Mouse (Mus musculus) olfactory bulb, adult 2 months (tissue): ENCODE measurements at regions not wholly inside any gene's neighbourhood (a gene's known extent, or its start where the extent isn't known, plus 50 kb on each side); places are given as distances from the start of the nearest gene placed in this dataset.

Experiments used
- H3K27ac ChIP-seq: fragments of 200-500 bp; 2 replicates; pipeline ENCODE4 v1.5.1; 2012; ENCODE audit warnings: low read depth, low read length; ENCODE audit not compliant: insufficient read depth
- H3K4me1 ChIP-seq: fragments of 200-500 bp; 2 replicates; pipeline ENCODE4 v1.6.1; 2012; ENCODE audit warnings: low read length; ENCODE audit not compliant: control insufficient read depth, insufficient read depth
- H3K4me3 ChIP-seq: fragments of 200-500 bp; 2 replicates; pipeline ENCODE4 v1.5.1; 2012; ENCODE audit warnings: mild to moderate bottlenecking, low read depth, low read length, moderate library complexity; ENCODE audit not compliant: insufficient read depth
- CTCF ChIP-seq: fragments of 200-500 bp; IDR thresholded peaks from 2 replicates; pipeline ENCODE4 v1.5.1; 2012; ENCODE audit warnings: low read depth, mild to moderate bottlenecking, low read length, moderate library complexity; ENCODE audit not compliant: insufficient read depth
- POLR2A ChIP-seq: fragments of 200-500 bp; IDR thresholded peaks from 2 replicates; pipeline ENCODE4 v1.6.1; 2012; ENCODE audit warnings: mild to moderate bottlenecking, low read depth, low read length, moderate library complexity; ENCODE audit not compliant: insufficient read depth
- WGBS: fragments of 180-500 bp; shearing (Covaris S2); methylation state at CpG from one replicate; pipeline ENCODE4 v1.1.7; 2018; 5-methylcytosine and 5-hydroxymethylcytosine counted together

DNA sequence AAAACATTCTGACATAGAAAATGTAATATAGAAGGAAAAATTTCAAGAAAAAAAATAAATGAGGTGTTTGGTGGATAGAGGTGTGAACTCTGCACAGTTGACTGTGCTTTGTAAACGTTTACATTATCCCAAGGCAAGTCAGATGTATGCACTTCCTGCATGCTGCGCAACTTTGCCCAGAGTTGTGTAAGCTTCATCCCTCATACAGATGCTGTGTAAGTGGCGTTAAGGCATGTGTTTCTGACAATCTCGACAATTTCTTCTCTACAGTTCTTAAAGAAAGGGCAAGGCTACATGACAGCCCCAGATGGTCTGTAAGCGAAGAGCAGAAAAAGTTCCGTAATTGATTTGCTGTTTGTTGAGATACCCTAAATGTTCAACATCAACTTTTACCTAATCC is 476.6 kb upstream of the Pitx2 start:
- Histone ChIP-seq H3K4me1 (no peaks in the 10 kb centered on the region), H3K27ac (no peak overlapping the region), H3K4me3 (no peak overlapping the region)
- TF ChIP-seq CTCF: no peak
- TF ChIP-seq POLR2A: no peak
- 85% methylated on average over 6 of the region's 6 CpGs for WGBS

DNA sequence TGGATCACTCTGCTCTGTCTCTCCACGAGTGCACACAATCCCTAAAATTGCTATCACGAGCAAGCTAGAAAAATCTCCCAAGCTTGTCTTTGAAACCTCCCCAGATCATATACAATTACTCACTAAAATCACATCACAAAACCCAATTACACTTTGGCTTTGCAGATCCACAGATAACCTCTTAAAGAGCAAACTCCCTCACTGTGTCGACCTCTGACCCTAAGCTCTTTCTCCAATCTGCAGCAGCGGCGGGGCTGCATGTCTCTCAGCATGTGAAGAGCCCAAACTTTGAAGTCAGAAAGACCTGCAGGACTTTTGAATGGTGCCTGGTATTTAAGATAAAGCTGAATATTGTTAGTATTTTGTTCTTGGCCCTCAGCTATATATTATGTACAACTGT is 479.4 kb upstream of the Pitx2 start:
- WGBS: 79% methylated on average over 5 of the region's 5 CpGs
- Histone ChIP-seq H3K4me1 (no peaks in the 10 kb centered on the region), H3K4me3 (no peak overlapping the region), H3K27ac (no peak overlapping the region)
- TF ChIP-seq CTCF (no peak), POLR2A (no peak)

DNA sequence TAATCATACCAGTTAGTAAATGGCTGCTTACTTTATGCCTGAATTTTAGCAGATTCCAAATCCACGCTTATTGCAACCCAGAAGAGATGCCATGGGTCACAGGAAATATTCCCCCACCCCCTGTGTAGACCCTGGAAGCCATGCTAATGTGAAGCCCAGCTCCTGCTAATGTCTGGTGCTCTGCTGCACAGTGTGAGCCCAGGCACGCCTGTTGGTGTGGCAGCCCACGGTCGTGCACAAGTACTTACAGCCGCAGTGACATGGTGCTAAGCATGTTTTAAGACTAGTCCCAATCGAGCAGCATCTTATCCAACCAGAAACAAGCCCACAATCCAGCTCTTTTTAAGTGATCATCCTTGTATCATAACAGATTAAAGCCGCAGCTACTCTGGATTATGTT is 480.5 kb upstream of the Pitx2 start:
- no peak for TF ChIP-seq POLR2A
- no peak for TF ChIP-seq CTCF

DNA sequence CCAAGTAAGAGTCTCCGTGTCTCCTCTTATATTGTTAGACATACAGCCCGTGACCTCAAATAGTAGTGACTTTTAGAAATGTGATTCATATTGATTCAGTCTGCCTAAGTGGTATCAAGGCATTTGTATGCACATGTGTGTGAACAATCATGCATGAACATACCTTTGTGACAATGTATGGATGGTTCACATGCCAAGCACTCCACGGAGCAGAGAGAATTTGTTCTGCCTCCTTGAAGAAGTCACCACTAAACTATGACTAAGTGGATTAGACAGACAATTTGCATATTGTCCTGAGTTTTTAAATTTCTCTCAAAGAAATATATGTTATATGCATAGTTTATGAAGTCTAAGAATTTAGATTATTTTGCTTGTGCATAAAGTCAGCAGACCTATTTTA is 492.4 kb upstream of the Pitx2 start:
- TF ChIP-seq POLR2A (no peak), CTCF (no peak)
- Histone ChIP-seq H3K4me1 (no peaks in the 10 kb centered on the region), H3K27ac (no peak overlapping the region), H3K4me3 (no peak overlapping the region)
- WGBS: 93% methylated on average over 3 of the region's 3 CpGs

More for the DNA sequence above, 480.5 kb upstream of the Pitx2 start:
- no peak overlapping the region for H3K4me3 ChIP-seq
- 75% methylated on average over 7 of the region's 7 CpGs for WGBS
- no peak overlapping the region for H3K27ac ChIP-seq
- H3K4me1 ChIP-seq: no peaks in the 10 kb centered on the region

DNA sequence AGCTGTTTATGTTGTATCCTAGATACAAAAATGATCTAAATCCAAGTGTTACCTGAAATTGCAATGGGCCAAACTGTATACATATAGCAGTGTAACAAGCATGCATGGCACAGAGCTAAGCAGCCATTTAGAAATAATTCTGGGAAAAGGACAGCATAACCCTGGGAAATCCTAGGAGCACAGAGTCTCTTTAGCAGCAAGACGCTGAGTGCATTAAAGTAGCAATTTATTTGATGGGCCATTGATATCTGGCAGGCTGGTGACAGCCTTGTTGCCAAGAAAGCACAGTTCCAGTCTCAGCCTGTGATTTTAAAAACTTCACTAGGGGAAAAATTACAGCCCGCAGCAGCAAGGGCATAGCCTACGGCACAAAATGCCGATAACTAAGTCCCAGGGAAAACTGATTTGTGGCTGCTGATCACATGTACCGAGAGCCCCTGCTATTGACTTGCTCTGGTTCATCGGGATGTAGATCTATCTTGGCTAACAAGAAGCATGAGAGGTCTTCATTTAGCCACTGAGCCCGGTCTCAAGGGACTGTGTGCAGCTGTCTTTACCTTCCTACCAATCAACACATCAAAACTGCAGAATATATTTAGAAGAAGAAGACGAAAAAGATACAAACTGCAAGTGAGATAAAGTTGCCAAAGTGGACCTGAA is 531.1 kb upstream of the Pitx2 start:
- WGBS: 23% methylated on average over 8 of the region's 8 CpGs
- Histone ChIP-seq H3K4me3 (no peak overlapping the region), H3K4me1 (no peaks in the 10 kb centered on the region), H3K27ac (no peak overlapping the region)
- TF ChIP-seq CTCF (no peak), POLR2A (no peak)

DNA sequence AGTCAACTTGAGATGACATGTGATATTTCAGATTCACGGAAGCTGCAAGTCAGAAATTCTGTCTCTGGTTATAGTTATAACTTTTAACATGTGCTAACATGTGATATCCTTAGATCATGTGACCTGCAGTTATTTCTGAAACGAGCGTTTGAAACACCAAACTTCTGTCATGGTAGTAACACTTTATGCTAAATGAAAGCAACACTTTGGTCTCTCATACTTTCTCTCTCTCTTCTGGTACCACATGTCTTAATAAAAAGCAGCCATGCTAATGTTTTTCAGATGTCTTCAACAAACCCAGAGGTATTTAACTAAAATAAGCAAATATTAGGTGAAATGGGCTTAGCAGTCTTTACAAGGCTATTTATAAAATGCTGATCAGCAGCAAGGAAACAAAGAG is 534.5 kb upstream of the Pitx2 start:
- TF ChIP-seq POLR2A (no peak), CTCF (no peak)
- Histone ChIP-seq H3K27ac (no peak overlapping the region), H3K4me3 (no peak overlapping the region), H3K4me1 (no peaks in the 10 kb centered on the region)
- WGBS: 78% methylated on average over 3 of the region's 3 CpGs

DNA sequence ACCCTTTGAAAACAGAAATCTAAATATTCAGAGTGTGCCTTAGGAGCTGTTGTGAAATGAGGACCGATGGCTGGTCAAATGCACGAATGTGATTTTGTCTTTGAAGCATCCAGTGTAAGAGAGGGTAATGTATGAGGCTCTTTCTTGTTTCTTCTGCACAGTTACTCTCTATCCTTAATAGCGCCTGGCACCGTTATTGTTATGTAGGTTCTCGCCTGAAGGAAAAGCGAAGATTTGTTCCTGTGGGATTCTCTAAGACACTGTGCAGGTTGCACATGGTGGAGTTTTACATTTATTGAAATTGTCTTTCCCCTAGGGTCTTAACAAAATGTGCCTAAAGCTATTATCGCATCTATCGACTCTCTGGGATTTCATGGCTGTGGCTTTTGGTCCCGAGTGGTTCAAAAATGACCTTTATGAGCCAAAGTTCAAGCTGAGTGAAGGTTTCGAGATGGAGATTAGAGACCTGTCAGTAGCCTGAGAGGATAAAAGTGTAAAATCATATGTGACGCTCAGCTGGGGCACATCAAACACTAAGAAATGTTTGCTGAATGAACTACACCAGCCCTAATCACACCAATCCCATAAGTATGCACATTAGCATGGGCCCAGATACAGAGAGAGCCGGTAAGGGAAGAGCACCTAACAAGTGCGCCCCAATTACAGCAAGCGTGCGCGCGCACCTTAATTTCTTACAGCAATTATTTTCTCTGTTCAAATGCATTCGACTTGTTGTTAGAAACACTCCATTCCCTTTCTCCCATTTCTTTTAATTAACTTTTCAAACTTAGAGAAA is 562.5 kb upstream of the Pitx2 start:
- TF ChIP-seq CTCF (no peak), POLR2A (no peak)
- no peaks in the 10 kb centered on the region for H3K4me1 ChIP-seq
- WGBS: 88% methylated on average over 18 of the region's 18 CpGs
- no peak overlapping the region for H3K27ac ChIP-seq
- no peak overlapping the region for H3K4me3 ChIP-seq

DNA sequence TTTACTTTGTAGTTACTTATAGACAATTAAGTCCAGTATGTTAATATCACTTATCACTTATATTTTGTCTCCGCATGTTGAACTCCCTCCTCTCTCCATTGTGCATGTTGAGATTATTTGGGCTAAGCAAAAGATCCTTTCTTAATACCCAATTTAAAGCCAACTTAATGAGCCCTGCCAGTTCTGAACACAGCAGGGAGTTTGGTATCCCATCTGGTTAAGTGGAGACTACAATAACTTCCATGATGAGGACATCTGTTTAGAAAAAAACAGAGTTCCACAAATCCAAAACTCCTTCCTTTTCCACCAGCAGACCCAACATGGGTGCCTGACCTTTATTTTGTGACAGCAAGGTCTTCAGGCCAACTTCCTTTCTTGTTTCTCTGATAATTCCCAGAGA is 572.0 kb upstream of the Pitx2 start:
- TF ChIP-seq POLR2A: no peak
- TF ChIP-seq CTCF: no peak
- WGBS: 73% methylated on average over 1 of the region's 1 CpGs
- Histone ChIP-seq H3K4me3 (no peak overlapping the region), H3K4me1 (no peaks in the 10 kb centered on the region), H3K27ac (no peak overlapping the region)

DNA sequence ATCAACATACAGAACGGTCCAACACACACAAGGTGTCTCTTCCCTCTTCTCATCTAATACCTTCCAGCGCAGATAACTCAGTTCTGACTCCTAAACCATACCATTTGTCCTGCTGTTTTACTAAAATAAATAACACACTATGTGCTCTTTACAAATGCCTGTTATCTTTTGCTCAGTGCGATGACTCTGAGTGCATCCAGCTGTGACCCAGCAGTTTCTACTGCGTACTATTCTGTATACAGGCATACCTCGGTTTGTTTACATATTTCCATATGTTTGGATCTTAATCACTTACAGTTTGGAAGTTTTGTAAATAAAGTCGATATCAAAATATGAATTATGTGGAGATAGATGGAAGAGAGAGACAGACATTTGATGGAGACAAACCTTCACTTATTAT is 583.0 kb upstream of the Pitx2 start:
- H3K4me3 ChIP-seq: no peak overlapping the region
- H3K27ac ChIP-seq: no peak overlapping the region
- TF ChIP-seq CTCF (no peak), POLR2A (no peak)
- 91% methylated on average over 6 of the region's 6 CpGs for WGBS
- H3K4me1 ChIP-seq: no peaks in the 10 kb centered on the region

DNA sequence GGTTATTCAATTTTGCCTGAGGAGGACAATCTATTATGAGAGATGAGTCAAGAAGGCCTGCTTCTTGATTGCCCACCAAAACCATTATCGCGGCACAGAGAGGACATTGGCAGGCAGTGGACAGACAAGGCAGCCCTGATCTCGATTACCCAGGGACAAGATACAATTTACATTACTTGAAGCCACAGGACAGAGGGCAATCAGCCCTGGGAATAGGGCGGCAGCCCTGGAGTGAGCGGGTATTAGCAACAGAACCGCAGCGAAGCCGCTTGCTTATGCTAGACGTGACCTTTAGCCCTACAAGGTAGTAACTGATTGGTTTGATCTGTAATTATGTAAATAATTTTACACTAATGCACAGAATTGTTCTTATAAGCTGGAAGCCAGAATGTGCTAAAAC is 586.0 kb upstream of the Pitx2 start:
- Histone ChIP-seq H3K27ac (no peak overlapping the region), H3K4me1 (no peaks in the 10 kb centered on the region), H3K4me3 (no peak overlapping the region)
- WGBS: 91% methylated on average over 9 of the region's 9 CpGs
- TF ChIP-seq CTCF (no peak), POLR2A (no peak)
